ENCODE assay signal across 8 mouse cellular contexts in genomic region chr13:99317058-99317457, GRCm38 (mm10). TPM values are rescaled to one million over a fixed set of nuclear protein-coding genes. Genes with fewer than 3 reads are reported as not detected.
DNase-seq lines count a peak whose midpoint lies in the region; ATAC-seq lines count a peak whose summit lies in the region.

No protein-coding gene starts in this region.

- 55% methylated on average over 4 of the region's 4 CpGs for WGBS in forebrain, embryonic 16.5 days
- 48% methylated on average over 4 of the region's 4 CpGs for WGBS in forebrain, embryonic 12.5 days

- no peaks in the 10 kb centered on the region for H3K4me1 ChIP-seq in forebrain, embryonic 16.5 days (replicated peaks; ENCODE audit: control insufficient read depth, insufficient read depth, low read length)
- no peaks in the 10 kb centered on the region for H3K4me1 ChIP-seq in forebrain, embryonic 12.5 days

- peaks cover 13% of the 10 kb centered on the region for H3K36me3 ChIP-seq in forebrain, embryonic 16.5 days (ENCODE audit: control insufficient read depth, insufficient read depth)
- H3K36me3 ChIP-seq in forebrain, embryonic 12.5 days (replicated peaks): peaks cover 24% of the 10 kb centered on the region

- ATAC-seq in forebrain, embryonic 16.5 days: peak; percentile 43; the same call in 1 of the 2 replicates
- no peak for ATAC-seq in forebrain, embryonic 12.5 days (ENCODE audit: low FRiP score)

- no peaks in the 10 kb centered on the region for H3K9me3 ChIP-seq in forebrain, embryonic 16.5 days (ENCODE audit: control insufficient read depth, low read length)
- H3K9me3 ChIP-seq in forebrain, embryonic 12.5 days: no peaks in the 10 kb centered on the region

- no peak overlapping the region for H3K4me3 ChIP-seq in forebrain, embryonic 16.5 days (replicated peaks; ENCODE audit: low read length)
- no peak overlapping the region for H3K4me3 ChIP-seq in forebrain, embryonic 12.5 days (replicated peaks)

- H3K27me3 ChIP-seq in forebrain, embryonic 16.5 days (replicated peaks; ENCODE audit: control insufficient read depth, insufficient read depth, low read length): no peaks in the 10 kb centered on the region
- no peaks in the 10 kb centered on the region for H3K27me3 ChIP-seq in forebrain, embryonic 12.5 days

- H3K27ac ChIP-seq in forebrain, embryonic 16.5 days (ENCODE audit: low read length): no peak overlapping the region
- H3K27ac ChIP-seq in forebrain, embryonic 12.5 days: no peak overlapping the region

- no peak overlapping the region for H3K9ac ChIP-seq in forebrain, embryonic 16.5 days (replicated peaks; ENCODE audit: low read depth, low read length)
- no peak overlapping the region for H3K9ac ChIP-seq in forebrain, embryonic 12.5 days

- no peak overlapping the region for H3K4me2 ChIP-seq in forebrain, embryonic 16.5 days (ENCODE audit: low read length)
- no peak overlapping the region for H3K4me2 ChIP-seq in forebrain, embryonic 12.5 days

- peak; percentile 77 for DNase-seq in testis, postnatal 10 days (ENCODE audit: low spot score)
- no peak for DNase-seq in testis, postnatal 14 days (ENCODE audit: low spot score)
- peak; percentile 50 for DNase-seq in embryo, embryonic 11 days
- DNase-seq in kidney, postnatal 4 days: peak; percentile 81 to 82
- DNase-seq in mesoderm, embryonic 11.5 days (ENCODE audit: low read depth, low spot score): peak; percentile 23
- no peak for DNase-seq in spleen, postnatal 14 days (ENCODE audit: low spot score in 2 of 2)

RNA-seq across cellular contexts. Expression of gene Ptcd2, which starts 27.4 kb away (rescaled TPM):
- polyA plus RNA-seq in forebrain, embryonic 16.5 days (2015; fragmentation: Nextera tagmentation; extraction: Ambion mirVana): 53.2 and 57.9 TPM in 2 replicates
- polyA plus RNA-seq in forebrain, embryonic 12.5 days (2016; fragmentation: Nextera tagmentation; extraction: Ambion mirVana): 47.6 and 48.0 TPM in 2 replicates

RNA-seq across cellular contexts. Expression of gene Mrps27, which starts 27.5 kb away (rescaled TPM):
- 46.4 and 49.1 TPM in 2 replicates for polyA plus RNA-seq in forebrain, embryonic 16.5 days (2015; fragmentation: Nextera tagmentation; extraction: Ambion mirVana)
- 49.9 and 52.6 TPM in 2 replicates for polyA plus RNA-seq in forebrain, embryonic 12.5 days (2016; fragmentation: Nextera tagmentation; extraction: Ambion mirVana)

Comparison
In these comparisons a context has a peak if more than half of its experiments do, and no peak if none do; other contexts are left out.
1. DNase-seq: peak in testis, postnatal 10 days (single experiment), embryo, embryonic 11 days (single experiment), kidney, postnatal 4 days (2 of 2) and mesoderm, embryonic 11.5 days (single experiment); none in testis, postnatal 14 days (single experiment) and spleen, postnatal 14 days (0 of 2).